Mouse (Mus musculus) megakaryocyte, adult 5-6 weeks (primary cell): ENCODE measurements at regions not wholly inside any gene's neighbourhood (a gene's known extent, or its start where the extent isn't known, plus 50 kb on each side); places are given as distances from the start of the nearest gene placed in this dataset.

Source experiments
- ATAC-seq: 2 replicates; pipeline ENCODE4 v1.8.0; 2016; ENCODE audit warnings: mild to moderate bottlenecking, inconsistent platforms; ENCODE audit not compliant: poor library complexity, severe bottlenecking

DNA sequence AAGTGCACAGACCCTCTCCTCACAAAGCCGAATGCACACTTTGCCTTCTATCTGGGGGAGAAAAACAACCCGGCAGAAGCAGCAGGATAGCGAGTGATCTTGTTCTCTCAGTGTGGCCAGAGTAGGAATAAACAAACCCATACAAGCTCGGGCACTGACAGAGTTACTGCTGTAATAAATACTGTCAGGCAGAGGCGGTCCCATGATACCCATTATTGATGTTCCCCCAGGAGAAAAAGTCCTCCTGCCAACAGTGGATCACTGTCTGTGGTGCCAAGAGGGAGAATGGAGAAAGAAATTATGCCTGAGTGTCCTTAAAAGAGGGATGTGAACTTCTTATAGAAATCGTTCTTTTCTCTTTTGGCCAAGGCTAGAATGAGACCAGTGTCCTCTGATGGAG lies 200.2 kb downstream of the Adra2a start:
- no peak for ATAC-seq

DNA sequence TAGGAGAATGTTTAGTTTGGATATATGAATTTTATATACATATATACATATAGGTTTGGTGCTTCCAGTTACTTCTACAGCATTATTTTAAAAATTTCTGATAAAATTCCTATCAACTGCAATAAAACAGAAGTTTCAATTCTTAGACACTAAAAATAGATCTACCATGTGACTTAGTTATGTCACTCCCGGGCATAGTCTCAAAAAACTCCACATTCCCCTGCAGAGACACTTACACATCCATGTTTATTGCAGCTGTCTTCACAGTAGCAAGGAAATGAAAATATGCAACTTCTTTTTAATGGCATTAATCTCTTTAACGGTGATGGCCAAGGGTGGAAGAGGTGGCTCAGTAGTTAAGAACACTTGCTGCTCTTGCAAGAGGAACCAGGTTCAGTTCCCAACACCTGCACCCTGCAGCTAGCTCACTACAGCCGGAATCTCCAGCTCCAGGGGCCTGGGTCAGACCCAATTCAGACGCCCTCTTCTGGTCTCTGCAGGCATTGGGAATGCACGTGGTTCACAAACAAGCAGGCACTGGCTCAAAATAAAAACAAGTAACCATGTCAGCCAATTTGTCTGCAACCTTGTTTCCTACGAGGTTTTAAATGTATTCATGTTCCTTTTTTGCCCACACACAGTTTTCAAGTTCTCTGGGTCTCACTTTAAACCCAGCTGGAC lies 204.4 kb downstream of the Adra2a start:
- no peak for ATAC-seq

DNA sequence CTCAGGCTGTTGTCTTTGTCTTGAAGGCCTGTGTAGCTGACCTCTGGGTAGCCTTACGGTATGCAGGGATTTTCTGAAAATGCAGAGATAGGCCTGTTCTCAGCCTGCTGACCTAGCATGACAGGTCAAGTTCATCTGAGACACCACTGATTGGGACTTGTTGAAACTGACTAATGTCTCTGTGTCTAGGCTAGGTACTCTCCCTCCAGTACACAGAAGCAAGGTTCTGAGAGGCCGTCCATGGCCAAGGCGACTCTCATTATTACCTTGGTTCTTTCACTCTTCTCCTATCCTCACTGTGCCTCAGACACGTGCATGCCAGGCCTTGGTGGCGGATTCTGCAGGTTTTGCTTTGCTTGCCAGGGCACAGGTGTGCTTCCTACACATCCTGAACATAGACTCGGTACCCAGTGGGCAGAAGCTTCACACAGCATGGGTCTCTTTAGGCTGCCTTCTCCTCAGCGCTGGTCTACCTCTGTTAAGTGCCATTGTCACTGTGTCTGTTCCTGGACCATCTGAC lies 208.3 kb downstream of the Adra2a start:
- no peak for ATAC-seq

DNA sequence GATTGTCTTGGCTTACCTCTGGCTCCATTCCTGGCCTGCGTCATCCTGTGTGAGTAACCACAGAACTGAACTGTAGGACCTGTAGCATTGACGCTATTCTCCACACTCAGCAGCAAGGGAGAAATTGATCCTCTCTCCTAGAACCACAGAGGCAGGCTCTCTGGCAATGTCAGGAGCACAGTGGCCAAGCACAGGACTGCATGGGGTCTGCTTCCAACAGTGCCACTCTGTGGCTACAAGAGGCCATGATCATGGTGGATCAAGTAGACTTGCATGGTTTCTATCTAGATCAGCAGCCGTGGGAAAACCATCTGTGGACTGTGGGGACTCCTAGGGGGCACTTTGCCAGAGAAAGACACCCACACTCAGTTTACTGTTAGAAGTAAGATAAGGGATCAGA lies 213.9 kb downstream of the Adra2a start:
- no peak for ATAC-seq

DNA sequence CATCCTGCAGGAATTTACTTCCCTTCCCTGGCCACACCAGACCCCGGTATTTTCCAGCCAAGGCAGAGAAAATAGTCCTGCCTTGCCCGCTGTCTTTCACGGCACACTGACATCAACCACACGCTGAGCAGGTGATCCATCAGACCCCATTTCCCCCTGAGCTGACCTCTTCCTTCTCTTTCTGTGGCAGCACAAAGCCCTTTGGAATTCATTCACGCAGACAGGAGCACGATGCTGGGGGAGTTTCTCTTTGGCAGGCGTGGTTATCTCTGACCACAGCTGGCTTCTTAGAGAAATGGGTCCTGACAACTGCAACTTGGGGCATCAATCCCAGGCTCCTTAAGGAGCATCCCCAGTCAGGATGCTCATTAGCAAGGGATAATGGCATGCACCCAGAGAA lies 215.2 kb downstream of the Adra2a start:
- no peak for ATAC-seq

DNA sequence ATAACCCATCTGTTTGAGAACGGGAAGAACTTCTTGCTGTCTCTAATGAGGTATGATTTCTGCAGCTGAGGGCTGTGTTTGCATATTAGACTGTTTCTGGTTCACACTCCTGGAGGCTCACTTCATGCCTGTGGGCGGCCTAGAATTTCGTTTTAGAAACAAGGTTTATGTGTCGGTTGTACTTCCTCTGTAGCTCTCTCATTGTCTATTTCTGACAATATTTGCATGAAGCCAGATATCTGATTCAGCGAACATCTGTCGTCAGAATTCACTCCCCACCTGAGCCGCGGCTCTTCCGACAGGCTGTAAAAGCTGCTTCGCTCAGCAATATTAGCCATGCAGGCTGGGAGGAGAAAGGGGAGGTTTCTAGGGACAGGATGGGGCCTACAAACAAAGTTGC lies 233.4 kb downstream of the Adra2a start:
- no peak for ATAC-seq

DNA sequence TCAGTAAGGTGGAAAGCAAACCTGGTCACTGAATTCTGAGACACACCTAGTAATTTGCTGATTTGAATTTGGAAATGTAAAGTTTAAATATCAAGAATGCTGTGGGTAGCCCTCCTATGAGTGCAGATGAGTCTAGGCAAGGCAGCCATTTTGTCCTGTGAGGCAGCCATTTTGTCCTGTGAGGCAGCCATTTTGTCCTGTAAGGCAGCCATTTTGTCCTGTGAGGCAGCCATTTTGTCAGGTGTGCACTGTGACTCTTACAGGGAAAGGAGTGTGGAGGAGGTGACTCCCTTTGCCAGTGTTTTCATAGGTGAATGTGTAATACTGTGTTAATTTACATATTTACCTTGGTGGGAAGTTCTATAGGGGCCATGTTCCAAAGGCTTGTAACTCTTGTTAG lies 241.5 kb downstream of the Adra2a start:
- ATAC-seq, result no peak

DNA sequence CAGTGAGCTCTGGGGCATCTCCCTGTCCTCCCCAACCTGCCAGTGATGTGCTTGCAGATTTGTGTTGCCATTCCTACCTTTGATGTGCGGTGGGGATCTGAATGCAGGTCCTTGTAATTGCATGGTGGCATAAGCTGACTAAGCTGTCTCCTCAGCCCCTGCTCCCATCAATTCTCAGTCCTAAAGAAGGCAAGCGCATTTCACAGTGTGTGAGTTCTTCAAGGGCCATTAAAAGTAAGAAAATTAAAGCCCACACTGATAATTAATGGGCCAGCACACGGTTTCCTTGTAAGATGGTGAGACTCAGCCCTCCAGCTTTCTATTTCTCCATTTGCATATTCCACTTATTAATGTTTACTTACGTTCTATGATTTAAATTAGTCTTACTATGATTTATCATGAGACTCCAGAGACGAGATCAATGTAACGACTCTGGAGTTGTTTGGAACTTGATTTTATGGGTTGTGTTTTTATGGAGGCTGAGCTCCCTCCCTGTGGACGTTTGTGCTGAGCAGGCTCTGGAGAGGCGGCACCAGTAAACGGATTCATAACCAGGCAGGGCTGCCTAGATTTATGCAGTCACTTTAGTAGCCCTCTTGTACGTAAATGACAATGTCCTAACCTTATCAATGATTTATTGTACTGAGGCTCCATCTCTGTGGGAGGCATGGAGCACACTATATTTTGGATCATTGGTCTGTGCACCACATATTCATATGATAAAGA lies 253.9 kb downstream of the Adra2a start:
- no peak for ATAC-seq

DNA sequence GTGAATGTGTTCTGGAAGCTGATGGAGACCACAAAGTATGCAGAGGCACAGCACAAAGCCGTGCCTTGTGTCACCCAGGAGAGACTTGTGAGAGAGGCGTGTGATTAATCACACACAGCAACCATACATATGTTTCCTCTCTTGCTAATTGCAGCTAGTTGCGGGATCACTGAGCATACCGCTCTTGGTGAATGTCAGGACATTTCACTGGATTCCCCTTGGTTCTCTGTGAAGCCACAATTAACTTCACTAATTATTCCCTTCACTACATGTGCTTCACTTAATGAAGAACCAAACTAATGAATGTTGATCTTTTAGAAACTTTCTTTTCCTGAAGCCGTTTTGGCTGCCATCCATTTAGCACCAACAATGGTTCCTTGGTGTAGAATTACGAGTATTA lies 267.3 kb downstream of the Adra2a start:
- ATAC-seq, result no peak

DNA sequence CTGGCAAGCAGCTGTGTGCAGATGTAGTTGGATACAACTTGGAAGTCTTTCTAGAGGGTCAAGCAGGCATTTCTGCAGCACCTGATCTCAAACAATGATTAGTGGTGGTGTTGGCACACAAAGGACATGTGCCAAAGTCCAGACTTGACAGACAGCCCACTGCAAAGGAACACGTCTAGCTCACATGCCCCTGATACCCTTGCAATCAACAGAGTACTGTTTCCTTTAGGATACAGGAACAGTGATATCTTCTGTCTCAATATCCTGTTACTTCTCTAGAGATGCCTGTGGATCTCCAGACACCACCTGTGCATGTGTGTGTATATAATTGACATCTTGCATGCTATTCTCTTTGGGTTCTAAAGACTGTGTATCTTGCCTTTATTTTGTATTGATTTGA lies 267.8 kb downstream of the Adra2a start:
- ATAC-seq, result no peak

DNA sequence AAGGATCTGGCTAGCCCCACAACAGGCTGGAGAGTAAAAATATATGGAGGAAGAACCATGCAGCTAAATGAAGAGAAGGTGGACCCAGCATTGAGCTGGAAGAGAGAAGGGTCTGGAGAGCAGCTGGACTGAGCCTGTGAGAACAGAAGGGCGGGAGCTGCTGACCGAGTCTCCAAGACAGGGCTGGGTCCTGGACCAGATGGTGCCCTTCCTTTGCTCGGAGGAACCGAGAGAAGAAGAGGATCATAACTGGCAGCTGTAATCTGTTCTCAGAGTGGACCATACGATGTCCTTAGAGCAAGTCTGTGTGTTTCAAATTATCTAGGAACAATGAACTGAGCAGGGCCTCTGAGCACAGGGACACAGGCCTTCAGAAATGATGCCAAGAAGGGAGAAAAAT lies 279.3 kb downstream of the Adra2a start:
- ATAC-seq, result no peak

DNA sequence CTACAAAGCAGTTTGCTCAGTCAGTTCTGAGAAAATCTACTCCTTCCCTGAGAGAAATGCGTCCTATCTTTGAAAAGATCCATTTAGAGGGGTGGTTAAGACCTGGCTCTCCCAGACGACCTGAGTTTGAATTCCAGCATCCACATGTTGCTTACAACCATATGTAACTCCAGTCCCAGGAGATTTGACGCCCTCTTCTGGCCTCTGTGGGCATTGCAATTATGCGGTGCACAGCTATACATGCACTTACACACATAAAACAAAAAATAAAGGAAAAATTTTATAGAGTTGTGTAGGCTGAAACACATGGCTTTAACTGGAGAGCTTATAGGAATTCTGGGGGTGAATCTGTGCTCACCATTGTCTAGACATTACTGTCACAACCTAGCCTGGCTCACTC lies 281.0 kb downstream of the Adra2a start:
- no peak for ATAC-seq

DNA sequence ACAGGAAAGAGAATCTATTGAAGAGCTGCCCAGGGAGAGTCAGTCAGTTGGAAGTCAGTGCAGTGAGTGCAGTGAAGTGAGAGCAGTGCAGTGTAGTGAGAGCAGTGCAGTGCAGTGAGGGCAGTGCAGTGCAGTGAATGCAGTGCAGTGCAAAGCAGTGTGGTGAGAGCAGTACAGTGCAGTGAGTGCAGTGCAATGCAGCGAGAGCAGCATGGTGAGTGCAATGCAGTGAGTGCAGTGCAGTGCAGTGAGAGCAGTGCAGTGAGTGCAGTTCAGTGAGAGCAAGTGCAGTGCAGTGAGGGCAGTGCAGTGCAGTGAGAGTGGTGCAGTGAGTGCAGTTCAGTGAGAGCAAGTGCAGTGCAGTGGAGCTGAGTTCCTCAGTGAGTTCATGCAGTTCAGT lies 288.2 kb downstream of the Adra2a start:
- ATAC-seq, result no peak

DNA sequence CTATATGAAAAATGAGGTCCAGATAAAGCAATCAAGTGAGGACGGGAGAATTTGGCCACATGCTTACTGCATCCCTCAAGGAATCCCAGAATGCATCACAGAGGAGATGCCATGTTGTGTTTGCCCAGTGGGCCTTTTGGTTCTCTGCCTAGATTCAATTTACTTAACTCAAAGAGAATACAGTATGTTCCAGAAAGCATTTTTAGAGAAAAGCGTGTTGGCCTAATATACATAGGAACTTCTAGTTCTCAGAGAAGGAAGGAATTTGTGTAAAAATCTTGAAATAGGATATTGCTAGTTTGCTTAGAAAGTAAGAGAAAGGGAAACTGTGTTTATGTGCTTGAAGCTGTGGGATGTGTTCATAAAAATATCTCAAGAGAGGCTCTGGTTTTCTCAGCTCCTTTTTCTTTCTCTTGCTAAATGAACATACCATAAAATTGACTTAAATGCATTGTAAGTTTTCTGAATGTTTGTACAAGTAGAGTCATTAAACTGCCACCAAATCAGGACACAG lies 296.9 kb downstream of the Adra2a start:
- ATAC-seq, result no peak

DNA sequence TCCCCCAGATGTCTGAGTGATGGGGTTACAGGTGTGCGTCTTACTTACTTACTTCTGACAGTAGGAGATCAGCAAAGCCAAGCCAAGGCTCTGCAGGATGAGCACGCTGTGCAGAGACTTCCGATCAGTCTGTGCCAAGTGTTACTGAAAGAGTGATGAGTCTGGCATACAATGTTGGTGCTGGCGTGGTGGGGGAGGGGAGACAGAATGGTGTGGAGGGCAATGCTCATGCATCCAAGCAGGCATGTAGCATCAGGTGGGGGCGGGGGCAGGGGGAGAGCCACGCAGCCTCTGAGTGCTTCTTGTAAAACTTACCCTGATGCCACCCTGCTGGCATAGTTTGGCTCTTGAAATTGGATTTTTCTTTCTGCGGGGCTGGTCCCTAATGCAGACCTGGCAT lies 315.8 kb downstream of the Adra2a start:
- ATAC-seq, result no peak

DNA sequence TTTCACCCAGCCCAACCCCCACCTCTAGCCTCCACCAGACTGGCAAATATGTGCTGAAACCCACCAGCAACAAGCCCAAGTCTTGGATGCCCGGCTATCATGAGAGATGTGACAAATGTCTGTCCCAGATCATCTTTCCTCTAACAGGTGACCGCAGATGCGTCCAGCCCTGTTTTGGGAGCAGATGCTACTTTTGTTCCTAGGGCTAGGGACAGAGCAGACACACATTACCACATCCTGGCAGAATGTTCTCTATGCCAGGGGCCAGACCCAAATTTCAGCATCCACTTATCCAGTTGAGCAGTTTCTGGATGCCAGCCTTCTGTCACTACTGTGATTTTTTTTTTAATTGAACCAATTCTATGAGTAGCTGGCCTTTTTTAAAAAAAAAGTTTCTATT lies 316.7 kb downstream of the Adra2a start:
- no peak for ATAC-seq

DNA sequence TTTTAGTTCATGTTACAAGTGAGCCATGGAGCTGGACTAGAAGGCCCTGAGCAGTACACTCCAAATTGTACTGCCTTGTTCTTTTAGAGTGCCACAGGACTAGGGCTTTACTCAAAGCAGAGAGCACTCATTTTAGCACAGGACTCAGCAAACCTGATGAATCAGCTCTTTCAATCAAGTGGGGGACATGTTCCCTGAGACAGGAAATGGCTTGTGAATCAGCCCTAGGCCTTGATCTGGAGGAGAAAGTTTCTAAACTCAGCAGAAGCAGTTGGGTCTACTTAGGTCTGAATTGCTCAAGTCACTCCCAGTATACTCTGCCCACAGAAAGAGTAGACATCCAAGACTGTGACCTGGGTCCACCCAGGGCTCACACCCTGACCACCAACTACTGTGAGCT lies 341.1 kb downstream of the Adra2a start:
- ATAC-seq, result no peak

DNA sequence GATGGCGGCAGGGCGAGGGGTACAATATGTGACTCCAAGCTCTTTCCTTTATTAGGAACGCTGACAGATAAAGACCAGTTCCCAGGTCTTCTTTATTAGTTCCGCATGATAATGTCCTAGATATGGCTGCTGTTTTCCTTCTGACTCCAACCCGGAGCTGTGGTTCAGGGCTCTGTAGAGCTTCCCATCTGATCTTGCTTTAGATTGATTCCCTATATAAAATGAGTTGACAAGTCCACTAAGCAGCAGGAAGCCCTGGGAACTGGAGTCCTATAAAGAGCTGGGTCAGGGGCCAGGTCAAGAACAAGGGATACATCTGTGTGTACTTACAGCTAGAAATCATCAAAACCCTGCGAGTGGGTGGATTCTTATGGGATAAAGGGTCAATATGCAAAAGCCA lies 347.5 kb downstream of the Adra2a start:
- ATAC-seq, result no peak

DNA sequence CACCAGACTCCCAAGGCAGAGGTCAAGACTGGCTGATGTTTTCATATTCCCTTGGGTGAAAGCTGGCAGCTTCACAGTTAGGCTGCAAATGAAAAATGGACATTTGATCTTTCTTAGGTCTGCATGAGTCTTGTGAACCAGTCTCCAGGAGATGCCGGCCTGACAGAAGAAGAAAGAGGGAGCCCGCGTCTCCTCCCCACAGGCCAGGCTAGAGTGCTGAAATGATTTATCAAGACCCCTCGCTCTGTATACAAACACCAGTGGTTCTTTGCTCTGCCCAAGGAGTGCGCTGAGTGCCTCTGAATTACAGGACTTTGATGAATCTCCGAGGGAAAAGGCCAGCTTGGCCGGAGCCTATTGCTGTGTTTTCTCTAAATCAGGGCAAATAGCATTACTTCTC lies 355.7 kb downstream of the Adra2a start:
- no peak for ATAC-seq

DNA sequence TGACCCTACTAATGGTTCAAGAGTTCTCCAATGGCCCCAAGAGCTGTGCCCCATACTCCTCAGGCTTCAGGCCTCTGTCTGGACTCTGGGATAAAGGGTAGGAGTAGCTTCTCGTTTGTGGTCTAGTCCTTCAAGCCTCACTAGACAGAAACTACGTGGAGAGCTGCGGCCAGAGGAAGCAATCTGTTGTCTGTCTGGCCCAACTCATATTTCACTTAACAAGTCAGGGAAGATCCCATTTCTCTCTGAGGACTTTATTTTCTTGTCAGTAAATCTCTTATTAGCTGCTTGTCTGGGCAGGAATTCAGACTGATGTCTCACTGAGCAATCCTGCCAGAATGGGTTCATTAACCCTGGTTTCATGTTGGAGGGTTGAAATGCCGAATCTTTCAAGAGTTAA lies 364.0 kb downstream of the Adra2a start:
- ATAC-seq, result no peak

DNA sequence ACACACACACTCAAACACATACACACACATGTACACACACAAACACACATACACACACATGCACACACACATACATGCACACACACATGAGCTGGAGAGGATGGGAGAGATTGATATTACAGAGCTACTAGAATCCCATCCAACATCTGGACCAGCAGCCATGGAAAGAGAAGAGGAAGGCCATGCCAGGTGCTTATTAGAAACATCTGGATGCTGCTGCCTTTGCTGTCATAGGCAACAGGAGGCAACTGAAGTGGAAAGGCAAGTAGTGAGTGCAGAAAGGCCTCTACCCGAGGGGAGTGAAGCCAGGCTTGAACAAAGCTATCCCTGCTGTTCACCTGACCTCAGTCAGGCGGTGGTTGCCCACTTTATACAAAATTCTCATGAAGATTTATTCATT lies 385.1 kb downstream of the Adra2a start:
- no peak for ATAC-seq

DNA sequence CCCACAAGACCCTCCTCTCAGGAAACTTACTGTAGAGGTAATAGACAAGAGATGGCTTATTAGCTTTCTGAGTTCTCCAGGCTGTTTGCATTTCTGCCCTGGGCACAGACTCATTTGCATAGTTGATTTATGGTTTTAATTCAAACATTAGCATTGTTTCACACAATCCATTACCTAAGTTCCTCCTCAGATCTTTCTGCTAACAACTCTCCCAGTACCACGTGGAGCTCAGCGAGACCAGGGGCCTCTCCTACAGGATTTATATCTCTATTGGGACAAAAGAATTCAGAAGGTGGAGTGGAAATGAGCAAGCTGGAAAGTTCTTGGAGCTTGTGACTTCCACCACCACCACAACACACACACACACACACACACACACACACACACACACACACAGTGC lies 396.8 kb downstream of the Adra2a start:
- ATAC-seq, result no peak
